Mouse (Mus musculus): ENCODE measurements around the gene Tjp3. TPM values are rescaled to one million over a fixed set of nuclear protein-coding genes. Genes with fewer than 3 reads are reported as not detected.

Gene Tjp3
- total RNA-seq, 2 experiments from 2014 or later, result 0.19 TPM; not detected in 1

DNA sequence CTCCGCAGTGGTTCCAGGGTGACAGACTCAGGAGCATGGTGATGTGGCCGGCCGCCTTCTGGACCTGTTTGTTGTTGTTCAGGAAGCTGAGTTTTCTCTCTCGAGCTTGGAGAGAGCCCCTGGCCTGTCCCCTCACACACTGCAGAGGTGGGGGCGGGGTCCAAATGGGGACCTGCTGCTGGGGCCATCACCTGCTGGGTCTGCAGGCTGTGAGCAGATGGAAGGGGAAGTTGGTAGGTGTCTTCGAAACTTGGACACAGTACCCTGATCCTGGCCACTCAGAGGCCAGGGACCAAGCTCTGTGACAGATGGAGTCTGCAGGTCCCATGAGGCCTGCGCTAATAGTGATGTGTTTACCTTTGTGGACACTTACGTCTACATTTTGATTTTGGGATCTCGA lies 9.9 kb upstream of the Tjp3 start:
- intact Hi-C loops (cut with DNase I), result no loop called here
- DNase-seq, result no peak

DNA sequence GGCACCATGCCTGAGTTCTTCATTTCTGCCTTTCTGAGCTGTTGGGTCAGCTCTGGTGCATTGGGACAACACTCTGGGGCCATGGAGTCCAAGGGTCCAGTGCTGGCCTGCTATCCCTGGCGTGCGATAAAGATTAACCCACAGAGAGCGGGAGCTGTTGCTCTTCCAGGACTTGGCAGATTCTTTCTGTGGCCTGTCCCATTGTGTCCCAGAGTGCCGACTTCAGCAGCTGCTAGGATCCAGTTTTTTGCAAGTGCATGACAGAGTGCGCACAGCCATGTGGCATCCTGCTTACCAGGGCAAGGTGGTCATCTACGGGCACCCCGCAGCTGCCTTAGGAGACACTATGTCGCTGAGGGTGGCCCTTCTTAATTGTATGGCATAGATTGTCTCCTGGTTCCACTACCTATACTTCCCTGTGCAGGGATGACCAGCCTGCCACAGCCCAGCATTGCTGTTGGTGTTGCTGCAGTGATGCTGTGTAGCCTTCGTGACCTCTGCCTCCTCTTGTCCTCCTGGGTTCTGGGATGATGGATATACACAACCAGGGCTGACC lies 9.0 kb upstream of the Tjp3 start:
- intact Hi-C loops (cut with DNase I), result no loop called here

DNA sequence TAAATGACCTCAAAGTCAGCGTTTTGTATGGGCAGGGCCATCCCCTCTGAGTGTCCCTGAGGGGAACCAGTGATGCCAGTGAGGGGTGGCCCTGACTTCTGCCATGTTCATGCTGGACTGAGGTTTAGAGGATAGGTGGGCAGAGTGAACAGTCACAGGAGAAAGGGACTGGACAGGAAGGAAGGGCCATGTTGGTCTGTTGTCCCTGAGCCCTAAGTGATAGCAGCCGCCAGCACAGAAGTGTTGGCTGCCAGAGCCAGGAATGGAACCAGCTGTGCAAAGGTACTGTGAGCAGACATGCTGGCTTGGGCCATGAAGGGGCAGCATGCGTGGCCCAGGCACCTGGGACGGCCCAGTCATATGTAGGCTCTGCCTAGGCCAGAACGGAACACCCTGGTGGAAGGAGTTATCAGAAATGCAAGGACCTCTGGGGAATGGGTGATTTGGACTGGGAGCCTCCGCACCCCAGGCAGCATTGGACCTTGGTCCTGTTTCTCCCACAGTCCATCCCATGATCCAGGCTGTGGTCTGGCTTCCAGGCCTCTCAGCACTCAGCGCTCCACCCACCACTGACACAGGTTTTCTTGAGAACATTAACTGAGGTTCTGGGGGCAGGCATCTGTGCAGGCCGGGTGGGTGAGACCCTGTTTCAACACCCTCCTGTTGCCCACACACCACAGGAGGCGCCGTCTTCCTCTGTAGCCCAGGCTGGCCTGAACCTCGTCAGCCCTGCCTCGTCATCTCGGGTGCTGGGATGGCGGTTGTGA lies 8.4 kb upstream of the Tjp3 start:
- intact Hi-C loops (cut with DNase I), result no loop called here
- no peak for DNase-seq

More for the DNA sequence above, 9.0 kb upstream of the Tjp3 start:
- no peak for DNase-seq

DNA sequence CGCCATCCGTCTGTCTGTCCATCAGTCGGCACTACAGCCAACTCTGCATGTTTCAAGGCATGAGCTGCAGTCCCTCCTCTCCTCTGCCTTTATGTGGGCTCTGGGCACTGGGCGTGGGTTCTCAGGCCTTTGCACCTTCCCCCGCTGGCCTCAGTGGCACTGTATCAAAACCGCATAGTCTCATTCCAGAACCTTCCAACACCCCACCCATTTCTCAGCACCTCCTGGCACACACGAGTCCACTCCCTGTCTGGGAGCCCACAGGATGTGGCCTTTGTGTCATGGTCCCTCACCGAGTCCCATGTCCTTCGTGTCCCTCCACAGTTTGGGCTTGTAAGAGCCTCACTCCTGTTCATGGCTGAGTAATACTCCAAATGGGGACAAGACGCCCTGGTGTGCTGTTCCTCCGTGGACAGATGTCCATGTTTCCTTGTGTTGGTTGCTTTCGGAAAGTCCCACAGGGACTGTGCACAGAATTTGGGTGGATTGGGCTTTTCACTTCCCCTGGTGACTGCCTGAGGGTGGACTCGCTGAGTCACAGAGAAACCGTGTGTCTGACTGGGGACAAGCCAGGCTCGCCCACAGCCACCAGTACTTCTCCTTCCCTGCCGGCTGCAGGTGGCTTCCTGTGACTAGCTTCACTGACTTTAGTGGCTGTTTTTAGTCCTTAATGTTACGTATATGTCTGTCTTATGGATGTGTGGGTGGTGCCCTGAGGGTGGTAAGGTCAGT lies 7.2 kb upstream of the Tjp3 start:
- intact Hi-C loops (cut with DNase I), result no loop called here
- no peak for DNase-seq

DNA sequence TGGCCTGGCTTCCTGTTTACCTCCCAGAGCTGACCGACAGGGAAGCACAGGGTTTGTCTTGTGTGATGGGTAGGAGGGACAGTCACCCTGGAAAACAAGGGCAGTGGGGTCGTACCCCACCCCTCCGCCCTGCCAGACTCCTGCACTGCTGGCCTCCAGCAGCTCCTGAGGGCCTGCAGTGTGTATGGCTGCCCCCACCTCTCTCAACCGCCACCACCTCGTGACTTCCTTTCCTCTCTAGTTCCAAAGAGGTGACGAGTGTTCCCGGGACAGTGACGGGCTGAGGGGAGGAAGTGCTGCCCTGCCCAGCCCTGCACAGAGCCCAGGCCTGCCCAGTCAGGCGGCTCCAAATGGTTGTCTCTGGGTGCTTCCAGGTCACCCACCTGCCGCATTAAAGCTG lies 6.5 kb upstream of the Tjp3 start:
- intact Hi-C loops (cut with DNase I), result no loop called here

DNA sequence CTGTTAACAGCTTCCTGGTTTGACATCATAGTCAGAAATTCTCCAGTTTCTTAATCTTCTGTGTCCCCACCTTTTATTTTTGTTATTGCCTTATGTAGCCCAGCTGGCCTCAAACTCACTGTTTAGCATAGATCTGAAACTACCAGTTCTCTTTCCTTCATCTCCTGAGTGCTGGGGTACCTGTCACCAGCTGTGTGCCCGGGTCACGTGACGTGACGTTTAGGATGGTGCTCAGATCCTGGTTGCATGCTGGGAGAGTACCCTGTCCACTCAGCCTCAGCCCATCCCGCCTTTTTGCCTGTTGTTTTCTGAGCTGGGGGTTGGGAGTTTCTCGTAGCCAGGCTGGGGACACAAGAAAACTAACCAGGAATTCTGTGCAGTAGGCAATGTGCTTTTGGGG lies 5.9 kb upstream of the Tjp3 start:
- no peak for DNase-seq
- intact Hi-C loops (cut with DNase I), result no loop called here

More for the DNA sequence above, 6.5 kb upstream of the Tjp3 start:
- peak; percentile 62 to 72 for DNase-seq

DNA sequence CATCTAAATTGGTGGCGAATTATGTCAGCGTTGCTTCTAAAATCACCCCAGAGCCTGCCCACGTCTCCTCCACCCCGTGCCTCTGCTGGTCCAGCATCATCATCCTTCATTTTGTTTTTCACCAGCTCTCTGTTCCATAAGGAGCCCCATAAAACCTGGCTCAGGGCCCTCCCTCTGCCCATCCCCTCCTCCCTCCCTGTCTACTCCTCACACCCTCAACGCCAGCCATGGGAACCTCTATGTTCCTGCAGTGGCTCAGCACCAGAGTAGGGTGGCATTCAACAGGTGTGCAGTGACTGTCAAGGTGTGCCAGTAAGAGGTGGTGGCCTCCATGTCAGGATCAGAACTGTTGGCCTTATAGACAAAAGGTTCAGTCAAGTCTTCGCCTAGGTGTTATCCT lies 3.8 kb upstream of the Tjp3 start:
- intact Hi-C loops (cut with DNase I), result no loop called here
- no peak for DNase-seq

DNA sequence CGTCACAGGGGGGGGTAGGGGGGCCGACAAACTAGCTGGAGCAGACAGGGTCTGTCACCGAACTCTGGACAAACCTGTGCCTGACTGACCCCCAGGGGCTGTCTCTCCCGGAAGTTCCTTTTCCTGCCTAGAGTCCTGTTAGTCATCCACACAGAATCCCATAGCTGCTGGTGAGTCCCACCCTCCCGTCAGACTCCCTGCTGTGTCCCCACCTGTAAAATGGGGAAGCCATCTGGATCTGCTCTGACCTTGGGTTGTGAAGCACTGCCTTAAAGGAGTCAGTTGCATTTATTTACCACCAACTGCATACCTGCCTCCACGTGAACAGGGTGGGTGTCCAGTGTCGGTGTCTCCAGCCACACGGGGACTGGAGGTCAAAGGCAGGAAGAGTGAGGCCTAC lies 3.1 kb upstream of the Tjp3 start:
- intact Hi-C loops (cut with DNase I), result no loop called here
- DNase-seq, result no peak

DNA sequence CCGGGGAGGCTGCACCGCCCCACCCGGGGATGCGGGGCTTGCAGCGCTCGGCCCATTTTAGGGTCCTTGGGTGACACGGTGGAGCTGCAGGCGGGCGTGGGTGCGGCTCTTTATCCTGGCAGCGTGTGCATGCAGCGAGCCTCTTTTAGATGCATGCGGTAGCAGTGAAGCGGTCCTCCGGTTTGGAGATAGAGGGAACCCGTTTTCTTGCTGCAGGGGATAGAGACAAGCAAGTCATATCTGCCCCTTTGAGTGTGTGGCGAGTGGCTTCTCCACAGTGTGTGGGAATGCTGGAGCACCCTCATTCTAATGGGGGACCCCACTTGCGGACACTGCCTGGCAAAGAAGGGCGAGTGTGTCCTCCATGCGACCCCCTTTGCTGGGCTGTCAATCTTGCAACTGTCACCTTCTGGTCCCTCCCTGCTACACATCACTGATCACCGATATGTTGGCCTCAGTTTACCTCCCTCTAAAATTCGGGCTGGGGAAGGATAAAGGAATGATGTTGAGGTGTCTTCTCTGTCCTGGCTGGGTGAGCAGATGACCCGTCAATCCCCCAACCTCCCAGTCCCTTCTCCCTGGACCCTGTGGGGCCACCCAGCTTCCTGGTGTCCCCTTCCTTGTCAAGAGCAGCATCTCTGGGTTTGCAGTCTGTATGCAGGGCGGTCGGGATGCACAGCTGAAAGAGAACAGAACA lies 2.1 kb upstream of the Tjp3 start:
- DNase-seq, result no peak
- intact Hi-C loops (cut with DNase I), result loop anchor here (2.0 kb wide), 1 partner anchor 25 kb away; no protein-coding TSS in a partner anchor

DNA sequence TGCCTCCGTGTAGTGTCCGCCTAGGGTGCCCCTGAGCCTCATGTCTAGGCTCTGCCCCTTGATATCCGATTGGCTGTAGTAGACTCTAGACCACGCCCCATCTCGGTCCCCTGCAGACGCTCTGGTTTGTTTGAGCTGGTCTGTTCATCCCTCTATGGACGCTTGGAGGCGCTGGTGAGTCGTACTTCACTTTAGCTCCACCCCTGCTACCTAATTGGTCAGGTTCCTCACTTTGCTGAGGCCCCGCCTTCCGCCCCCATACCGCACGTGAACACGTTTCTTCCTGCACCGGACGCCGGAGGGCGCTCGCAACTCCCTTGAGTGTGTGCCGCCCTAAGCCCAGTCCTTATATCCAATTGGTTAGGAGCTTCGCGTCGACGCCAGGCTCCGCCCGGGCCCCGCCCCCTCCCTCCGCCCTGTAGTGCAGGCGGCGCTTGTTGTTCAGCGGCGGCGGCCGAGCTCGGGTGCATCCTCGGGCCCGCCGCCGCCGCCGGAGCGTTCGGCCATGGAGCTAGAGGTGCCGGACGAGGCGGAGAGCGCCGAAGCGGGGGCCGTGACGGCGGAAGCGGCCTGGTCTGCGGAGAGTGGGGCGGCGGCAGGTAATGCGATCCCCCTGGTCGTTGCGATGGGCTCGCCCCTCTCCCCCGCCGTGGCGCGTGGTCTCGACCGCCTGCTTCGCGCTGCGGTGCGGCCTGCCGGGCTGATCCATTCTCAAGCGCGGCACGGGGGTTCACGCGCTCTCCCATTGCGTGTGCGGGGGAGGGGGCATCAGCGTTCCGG lies 1.4 kb upstream of the Tjp3 start, which contains the start of gene Pip5k1c:
Gene Pip5k1c, plus strand, starts transcription at position 410 of the 780 bp plus-strand sequence.
- intact Hi-C loops (cut with DNase I), result loop anchor here (2.0 kb wide), 1 partner anchor 26 kb away; no protein-coding TSS in a partner anchor
- peak; percentile 98 for DNase-seq

DNA sequence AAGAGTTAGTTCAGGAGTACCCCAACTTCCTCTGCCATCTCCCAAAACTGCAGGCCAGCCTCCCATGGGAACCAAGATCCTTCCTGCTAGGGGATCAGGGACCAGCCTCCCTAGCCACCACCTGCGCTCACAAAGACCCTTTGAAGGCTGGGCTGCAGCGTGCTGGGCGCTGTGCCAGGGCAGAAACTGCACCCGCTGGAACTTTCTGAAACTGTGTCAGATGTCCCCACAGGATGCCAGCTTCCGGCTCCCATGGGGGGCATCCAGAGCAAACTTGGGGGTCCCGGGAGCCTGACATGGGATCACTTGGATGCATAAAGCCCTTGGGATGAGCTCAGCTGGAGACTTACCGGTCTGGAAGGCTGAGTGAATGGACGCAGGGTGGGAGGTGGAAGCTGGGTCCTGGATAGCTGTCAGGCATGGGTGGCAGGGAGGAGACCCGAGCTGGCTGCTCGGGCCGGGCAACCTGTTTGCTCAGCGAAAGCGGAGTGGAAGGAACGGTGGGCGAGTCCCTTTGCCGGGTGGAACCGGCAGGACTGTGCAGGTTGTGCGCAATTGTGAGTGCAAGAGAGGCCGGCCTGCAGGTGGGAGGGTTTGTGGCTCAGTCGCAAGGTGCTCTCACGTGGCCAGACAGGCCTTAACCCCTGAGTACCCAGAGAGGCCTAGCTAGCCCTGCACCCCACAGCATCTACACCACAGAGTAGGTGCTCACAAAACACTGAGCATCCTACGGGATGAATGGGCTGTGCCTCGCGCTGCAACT lies 502 bp downstream of the Tjp3 start:
- intact Hi-C loops (cut with DNase I), result no loop called here
- no peak for DNase-seq

DNA sequence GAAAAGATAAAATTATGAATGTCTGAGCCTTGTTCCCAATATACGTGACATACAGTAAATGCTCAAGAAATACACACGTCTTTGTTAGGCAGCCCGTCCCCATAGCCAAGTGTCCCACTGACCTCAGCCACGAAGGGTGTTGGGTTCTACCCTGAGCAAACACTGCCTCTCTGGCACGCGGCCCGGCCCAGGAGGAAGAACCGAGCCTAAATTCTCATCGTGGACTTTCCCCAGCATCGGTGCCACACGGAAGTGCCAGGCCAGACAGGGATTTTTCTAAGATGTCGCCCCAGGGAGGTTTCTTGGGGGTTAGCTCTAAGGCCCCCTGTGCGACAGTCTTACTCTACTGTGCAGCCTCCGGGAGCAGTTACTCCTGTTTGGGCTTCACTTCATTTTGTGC lies 1.6 kb downstream of the Tjp3 start:
- intact Hi-C loops (cut with DNase I), result loop anchor here (1.0 to 2.0 kb wide), 3 partner anchors 15 to 63 kb away; no protein-coding TSS in a partner anchor
- DNase-seq, result no peak

DNA sequence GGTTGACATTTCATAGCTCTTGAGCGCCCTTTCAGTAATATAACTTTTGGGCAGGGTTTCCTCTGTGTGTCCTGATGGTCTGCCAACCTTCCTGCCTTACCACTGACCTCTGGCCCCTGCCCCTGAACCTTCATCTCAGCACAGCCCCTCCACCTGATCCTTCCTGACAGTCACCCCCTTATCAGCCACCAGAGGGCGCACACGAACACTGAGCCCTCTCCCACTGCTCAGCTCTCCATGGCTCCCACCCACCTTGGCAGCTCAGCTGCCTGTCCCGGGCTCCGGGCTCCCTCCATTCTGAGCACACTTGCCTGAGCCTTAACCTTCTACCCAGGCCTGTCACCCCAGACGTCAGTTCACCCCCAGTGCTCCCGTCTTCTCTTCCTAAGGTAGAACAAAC lies 2.1 kb downstream of the Tjp3 start:
- peak; percentile 69 to 73 for DNase-seq
- intact Hi-C loops (cut with DNase I), result loop anchor here (1.0 to 2.0 kb wide), 3 partner anchors 16 to 64 kb away; no protein-coding TSS in a partner anchor

DNA sequence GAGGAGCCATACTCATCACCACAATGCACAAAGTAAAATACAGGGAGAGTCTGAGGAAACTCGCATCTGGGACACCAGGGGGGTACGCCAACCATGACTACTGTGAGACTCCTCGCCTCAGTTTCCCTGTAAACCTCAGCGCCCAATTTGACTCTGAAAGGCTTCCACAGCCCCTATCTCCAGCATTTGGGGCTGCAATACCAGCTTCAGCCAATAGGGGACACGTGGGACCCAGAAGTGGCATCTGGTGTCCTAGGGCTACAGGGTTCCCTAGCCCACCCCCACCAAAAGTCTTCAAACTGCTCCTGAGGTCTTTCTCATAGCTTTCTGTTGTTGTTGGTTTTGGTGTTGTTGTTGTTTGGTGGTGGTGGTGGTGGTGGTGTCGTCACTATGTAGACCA lies 2.8 kb downstream of the Tjp3 start:
- intact Hi-C loops (cut with DNase I), result loop anchor here (1.0 to 2.0 kb wide), 3 partner anchors 52 to 162 kb away; no protein-coding TSS in a partner anchor
- DNase-seq, result peak; percentile 40 to 66

DNA sequence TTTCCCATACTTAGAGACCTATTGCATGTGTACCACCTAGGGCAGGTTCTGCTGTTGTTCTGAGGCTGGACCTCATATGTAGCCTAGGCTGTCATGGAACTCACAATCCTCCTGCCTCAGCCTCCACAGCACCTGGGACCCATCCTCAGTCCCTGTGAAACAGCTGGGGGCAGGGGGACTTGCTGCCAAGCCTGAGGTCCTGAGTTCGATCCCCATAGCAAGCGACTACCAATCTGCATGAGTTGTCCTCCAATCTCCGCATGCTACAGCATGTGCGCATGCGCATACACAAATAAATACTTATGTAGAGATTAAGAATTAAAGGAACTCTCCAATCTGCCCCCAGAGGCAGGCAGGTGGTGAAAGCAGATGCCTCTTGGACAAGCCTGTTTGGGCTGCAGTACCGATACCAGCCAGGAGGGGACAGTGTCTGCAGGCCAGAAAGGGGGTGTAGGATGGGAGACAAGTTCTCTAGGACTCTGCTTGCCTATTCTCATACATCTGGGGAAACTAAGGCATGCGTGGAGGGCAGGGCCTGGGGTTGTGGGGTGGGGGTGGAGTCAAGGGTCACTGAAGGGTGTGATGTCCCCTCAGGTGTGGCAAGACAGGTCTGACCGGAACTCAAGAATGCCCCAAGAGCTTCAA lies 3.7 kb downstream of the Tjp3 start:
- DNase-seq, result peak; percentile 52 to 70

DNA sequence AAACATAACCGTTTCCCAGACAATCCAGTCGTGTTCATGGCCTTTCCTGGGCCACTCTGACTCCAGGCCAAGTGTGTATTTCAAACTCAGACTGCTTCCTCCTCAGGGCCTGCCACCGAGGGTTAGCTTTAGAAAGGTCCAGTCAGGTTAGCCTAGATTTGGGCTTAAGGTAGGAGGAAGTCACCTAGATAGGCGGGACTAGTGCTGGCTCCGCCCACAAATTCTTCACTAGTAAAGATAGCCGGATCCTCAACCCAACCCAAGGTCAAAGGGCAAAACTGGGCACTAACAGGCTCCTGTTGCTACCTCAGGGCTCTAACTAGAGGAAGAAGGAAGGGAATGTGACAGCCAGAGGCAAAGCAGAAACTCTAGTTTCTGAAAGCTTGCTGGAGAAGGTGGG lies 4.8 kb downstream of the Tjp3 start:
- no peak for DNase-seq
- intact Hi-C loops (cut with DNase I), result no loop called here

More for the DNA sequence above, 3.7 kb downstream of the Tjp3 start:
- intact Hi-C loops (cut with DNase I), result loop anchor here (1.0 to 2.0 kb wide), 3 partner anchors 53 to 163 kb away; no protein-coding TSS in a partner anchor

DNA sequence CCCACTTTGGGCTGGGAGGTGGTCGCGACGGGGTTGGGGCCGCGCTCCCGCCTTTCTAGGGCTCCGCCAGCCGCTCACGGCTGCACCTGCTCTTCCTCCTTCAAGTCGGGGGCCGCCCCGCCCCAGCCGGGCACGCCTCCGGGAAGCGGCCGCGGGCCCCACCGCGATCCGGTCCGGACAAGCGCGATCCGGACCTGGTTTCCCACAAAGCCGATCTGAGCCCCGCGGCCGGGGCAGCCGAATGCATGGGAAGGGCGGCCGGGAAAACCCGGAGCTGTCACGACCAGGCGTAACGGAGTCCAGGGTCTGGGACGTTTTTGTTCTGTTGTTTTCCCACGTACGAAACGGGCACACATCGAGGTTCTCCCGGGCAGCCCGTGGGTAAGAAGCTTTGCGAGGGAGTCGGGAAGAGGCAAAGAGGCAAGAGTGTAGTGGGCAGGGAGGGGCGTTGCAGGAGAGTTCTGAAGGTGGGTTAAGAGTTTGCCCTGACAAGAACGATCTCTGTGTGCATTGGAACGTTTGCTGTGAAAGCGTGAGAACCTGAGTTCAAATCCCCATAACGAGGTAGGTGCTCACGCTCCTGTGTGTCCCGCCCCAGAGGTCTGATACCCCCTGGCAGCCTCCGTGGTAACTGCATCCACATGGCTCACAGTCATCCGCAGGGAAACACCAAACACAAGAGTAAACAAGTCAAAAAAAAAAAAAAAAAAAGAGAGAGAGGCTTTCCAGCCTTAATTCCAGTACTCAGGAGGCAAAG lies 5.5 kb downstream of the Tjp3 start:
- DNase-seq, result peak; percentile 91 to 97
- intact Hi-C loops (cut with DNase I), result no loop called here

DNA sequence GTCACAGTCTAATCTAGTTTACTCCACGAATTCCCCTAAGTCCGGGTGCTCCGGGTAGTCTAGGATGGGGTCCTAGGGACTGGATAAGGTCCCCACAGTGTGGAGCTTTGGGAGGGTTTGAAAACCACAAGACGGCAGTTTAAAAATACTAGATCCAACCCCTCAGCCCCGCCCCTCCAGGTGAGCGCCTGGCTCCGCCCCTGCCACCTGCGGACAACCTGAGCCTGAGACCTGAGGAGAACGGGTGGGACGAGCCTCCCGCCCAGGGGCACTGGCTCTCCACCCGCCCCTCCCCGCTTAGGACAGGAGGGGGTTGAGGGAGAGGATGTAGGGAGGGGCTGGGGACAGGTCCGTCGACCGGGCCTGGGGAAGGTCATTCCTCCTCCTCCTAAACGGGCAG lies 6.7 kb downstream of the Tjp3 start:
- intact Hi-C loops (cut with DNase I), result no loop called here
- DNase-seq, result no peak
